Mouse (Mus musculus) C2C12 (cell line): ENCODE data around the gene Sdhaf2. TPM values are rescaled to one million over a fixed set of nuclear protein-coding genes. Genes with fewer than 3 reads are reported as not detected.

Experiments
- H3K27me3 ChIP-seq: one replicate; pipeline ENCODE4 v1.6.1; 2011; ENCODE audit not compliant: control insufficient read depth, insufficient read depth, insufficient read length
- H3K36me3 ChIP-seq: one replicate; pipeline ENCODE4 v1.6.1; 2011; ENCODE audit not compliant: control insufficient read depth, insufficient read depth
- H3K4me3 ChIP-seq: one replicate; pipeline ENCODE4 v1.5.1; 2011; ENCODE audit warnings: mild to moderate bottlenecking, control low read depth; ENCODE audit not compliant: poor library complexity, insufficient read depth, severe bottlenecking
- H3K79me2 ChIP-seq: one replicate; pipeline ENCODE4 v1.6.1; 2011; ENCODE audit not compliant: control insufficient read depth, insufficient read depth
- H3K79me3 ChIP-seq: one replicate; pipeline ENCODE4 v1.6.1; 2011; ENCODE audit warnings: low read depth, control low read depth
- H3ac ChIP-seq: one replicate; pipeline ENCODE3; 2011; ENCODE audit warnings: low read depth; ENCODE audit not compliant: control insufficient read depth, insufficient read length
- CEBPB ChIP-seq: IDR thresholded peaks from one replicate; pipeline ENCODE4 v1.6.1; 2011; ENCODE audit warnings: low read depth, mild to moderate bottlenecking, control low read depth, moderate library complexity
- CTCF ChIP-seq: IDR thresholded peaks from one replicate; pipeline ENCODE4 v1.5.1; 2011; ENCODE audit not compliant: control insufficient read depth, insufficient read depth, insufficient read length
- FOSL1 ChIP-seq: IDR thresholded peaks from one replicate; pipeline ENCODE4 v1.8.0; 2011; ENCODE audit warnings: mild to moderate bottlenecking, low read length; ENCODE audit not compliant: poor library complexity, insufficient read depth, severe bottlenecking
- MAX ChIP-seq: IDR thresholded peaks from one replicate; pipeline ENCODE4 v1.6.1; 2011; ENCODE audit warnings: mild to moderate bottlenecking, control low read depth
- MYOD1 ChIP-seq: IDR thresholded peaks from one replicate; pipeline ENCODE4 v1.6.1; 2011; ENCODE audit warnings: low read depth; ENCODE audit not compliant: control insufficient read depth, insufficient read length
- MYOG ChIP-seq: IDR thresholded peaks from one replicate; pipeline ENCODE4 v1.6.1; 2011; ENCODE audit not compliant: control insufficient read depth, insufficient read length; ENCODE audit errors: extremely low read depth
- USF1 ChIP-seq: IDR thresholded peaks from one replicate; pipeline ENCODE4 v1.6.1; 2011; ENCODE audit warnings: low read depth, mild to moderate bottlenecking, control low read depth, moderate library complexity
- polyA plus RNA-seq: library from polyadenylated mRNA; unstranded; fragments of >200 nt; fragmentation: generic; extraction: Trizol; gene quantifications from one replicate; pipeline ENCODE4 v1.2.1, GENCODE M21; 2012; ENCODE audit warnings: missing spikeins

Gene Sdhaf2
- polyA plus RNA-seq, 1 experiment: 35.4 TPM

DNA sequence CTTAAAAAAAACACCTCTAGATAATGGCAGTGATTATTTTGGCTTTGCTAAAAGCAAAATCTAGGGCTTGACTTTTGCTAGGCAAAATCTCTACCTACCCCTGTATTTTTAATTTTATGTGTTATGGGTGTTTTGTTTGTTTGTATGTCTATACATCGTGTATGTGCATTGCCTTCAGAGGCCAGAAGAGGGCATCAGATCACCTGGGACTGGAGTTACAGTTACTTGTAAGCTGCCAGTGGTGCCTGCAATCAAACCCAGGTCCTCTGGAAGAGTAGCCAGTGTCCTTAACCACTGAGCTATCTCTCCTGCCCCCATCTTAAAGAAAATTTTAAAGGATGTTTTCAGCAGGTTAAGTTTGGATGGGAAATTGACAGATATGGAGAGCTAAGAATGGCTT, 4.1 kb upstream of the Sdhaf2 start:
- peaks cover 79% of the 10 kb centered on the region for H3K79me2 ChIP-seq
- no peak overlapping the region for H3ac ChIP-seq
- H3K4me3 ChIP-seq: no peak overlapping the region
- TF ChIP-seq MYOD1 (no peak), MAX (no peak), MYOG (no peak), USF1 (no peak), CTCF (no peak), FOSL1 (no peak), CEBPB (no peak)
- H3K79me3 ChIP-seq: peaks cover 65% of the 10 kb centered on the region
- no peaks in the 10 kb centered on the region for H3K27me3 ChIP-seq
- peaks cover 69% of the 10 kb centered on the region for H3K36me3 ChIP-seq

DNA sequence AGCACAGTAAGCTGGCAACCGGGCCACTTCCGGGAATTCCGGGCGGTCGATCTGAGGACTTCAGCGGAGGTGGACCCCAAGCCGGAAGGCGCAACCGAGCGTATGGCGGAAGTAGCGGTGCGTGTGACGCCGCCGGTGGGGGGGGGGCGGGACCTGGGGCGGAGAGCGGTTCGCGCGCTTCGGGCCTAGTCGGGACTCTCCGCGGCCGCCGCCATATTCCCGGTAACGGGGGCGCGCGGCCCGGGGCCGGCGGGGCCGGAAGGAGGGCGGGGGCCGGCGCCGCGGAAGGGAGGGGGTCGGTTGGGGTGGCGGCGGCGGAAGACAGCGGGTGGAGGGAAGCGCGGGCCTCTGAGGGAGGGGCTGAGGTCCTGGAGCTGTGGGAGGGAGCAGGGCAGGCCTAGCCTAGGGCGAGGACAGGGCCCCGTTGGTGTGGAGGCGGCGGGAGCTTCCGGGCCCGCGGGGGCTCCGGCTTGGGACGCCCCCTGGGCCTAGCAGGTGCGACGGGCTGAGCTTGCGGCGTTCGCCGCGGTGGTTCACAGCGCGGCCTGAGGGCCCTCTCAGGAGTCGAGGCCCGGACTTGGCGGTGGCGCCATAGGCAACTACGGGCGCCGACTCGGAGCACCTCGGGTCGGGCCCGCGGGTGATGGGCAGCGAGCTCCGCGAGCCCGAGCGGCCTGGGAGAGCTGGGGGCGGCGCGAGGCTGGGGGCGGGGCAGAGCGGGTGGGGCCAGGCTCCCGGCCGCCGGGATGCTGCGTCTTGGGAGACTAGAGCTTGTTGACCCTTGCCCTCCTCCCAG, 638 bp downstream of the Sdhaf2 start, which contains the start of gene Cpsf7:
TSS of gene Cpsf7 (plus strand) at position 161 of the 796 bp plus-strand sequence.
- peaks cover 81% of the 10 kb centered on the region for H3K79me3 ChIP-seq
- peak within 1 kb of the TSS; percentile 88 for H3ac ChIP-seq
- H3K79me2 ChIP-seq: peaks cover 96% of the 10 kb centered on the region
- no peaks in the 10 kb centered on the region for H3K27me3 ChIP-seq
- H3K36me3 ChIP-seq: peaks cover 29% of the 10 kb centered on the region
- peak within 1 kb of the TSS; percentile 94 for H3K4me3 ChIP-seq
- TF ChIP-seq CEBPB (no peak), FOSL1 (no peak), MAX (no peak), USF1 (no peak), CTCF (no peak), MYOD1 (no peak)

DNA sequence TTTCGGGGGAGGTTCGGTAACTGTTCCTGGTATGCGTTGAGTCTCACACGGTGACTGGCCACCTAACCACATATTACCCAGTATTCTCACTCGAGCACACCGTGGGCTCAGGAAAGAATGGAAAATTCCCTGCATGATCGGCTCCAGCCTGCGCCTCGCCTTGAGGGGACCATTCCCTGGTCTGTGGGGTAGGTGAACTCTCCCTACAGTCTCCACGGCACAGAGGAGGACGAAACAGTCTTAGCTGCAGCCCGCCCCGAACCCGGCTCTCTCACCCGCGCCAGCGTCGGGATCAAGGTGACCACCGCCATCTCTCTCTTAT, 1.2 kb downstream of the Sdhaf2 start:
- Histone ChIP-seq H3K79me2 (peaks cover 96% of the 10 kb centered on the region), H3K4me3 (peak overlapping the region; percentile 94), H3K27me3 (no peaks in the 10 kb centered on the region), H3K79me3 (peaks cover 79% of the 10 kb centered on the region), H3K36me3 (peaks cover 26% of the 10 kb centered on the region), H3ac (peak overlapping the region; percentile 88)
- TF ChIP-seq FOSL1 (no peak), CEBPB (no peak), MYOD1 (no peak), MAX (no peak), USF1 (no peak), CTCF (no peak), MYOG (no peak)

DNA sequence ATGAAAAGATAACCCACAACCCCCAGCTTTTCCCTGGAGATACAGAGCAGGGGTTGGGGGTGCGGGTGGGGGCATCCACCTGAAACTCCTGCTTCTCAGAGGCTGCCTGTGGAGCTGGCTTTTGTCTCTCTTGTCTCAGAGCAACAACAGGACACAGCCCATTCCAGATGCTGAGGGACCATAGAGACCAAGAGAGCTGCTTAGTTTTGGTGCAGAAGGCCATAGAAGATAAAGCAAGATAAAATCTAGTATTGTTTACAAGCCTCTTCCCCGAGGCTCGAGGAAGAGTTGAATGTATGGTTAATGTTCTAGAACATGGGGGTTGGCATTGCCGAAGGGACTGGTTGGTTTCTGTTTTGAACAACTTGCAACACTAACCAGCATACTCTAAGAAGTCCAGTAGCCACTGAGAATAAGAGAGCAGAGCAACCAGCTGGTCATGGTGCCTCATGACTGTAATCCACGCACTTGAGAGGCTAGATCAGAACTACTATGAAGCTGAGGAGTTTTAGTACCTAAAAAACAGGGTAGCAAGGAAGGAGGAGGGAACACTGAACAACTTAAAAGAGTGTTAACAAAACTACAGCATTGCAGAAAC, 2.4 kb downstream of the Sdhaf2 start:
- peaks cover 15% of the 10 kb centered on the region for H3K36me3 ChIP-seq
- peaks cover 96% of the 10 kb centered on the region for H3K79me2 ChIP-seq
- H3K79me3 ChIP-seq: peaks cover 71% of the 10 kb centered on the region
- H3K4me3 ChIP-seq: no peak overlapping the region
- no peak for TF ChIP-seq USF1
- TF ChIP-seq MAX: no peak
- no peak for TF ChIP-seq CTCF
- TF ChIP-seq MYOG: no peak
- TF ChIP-seq MYOD1: no peak
- no peak for TF ChIP-seq FOSL1
- H3K27me3 ChIP-seq: no peaks in the 10 kb centered on the region
- H3ac ChIP-seq: no peak overlapping the region

DNA sequence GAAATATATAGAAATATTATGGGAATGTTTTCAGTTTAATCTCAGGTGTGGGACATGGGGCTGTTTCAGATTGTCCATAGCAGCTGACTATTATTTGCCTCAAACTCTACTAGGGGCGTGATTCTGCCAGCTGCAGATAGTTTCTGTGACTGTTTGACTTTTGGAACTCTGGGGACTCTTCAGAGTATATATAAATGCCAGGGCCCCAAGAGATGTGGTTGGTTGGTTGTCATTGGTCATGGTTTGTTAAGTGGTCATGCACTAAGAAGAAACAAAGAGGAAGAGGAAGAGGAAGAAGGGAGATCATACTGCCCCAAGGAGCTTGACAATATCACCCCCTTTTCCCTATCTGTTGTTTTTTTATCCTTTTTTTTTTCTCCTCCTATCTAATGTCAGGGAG, 4.0 kb downstream of the Sdhaf2 start:
- H3K36me3 ChIP-seq: peaks cover 14% of the 10 kb centered on the region
- H3ac ChIP-seq: no peak overlapping the region
- H3K79me2 ChIP-seq: peaks cover 87% of the 10 kb centered on the region
- peaks cover 54% of the 10 kb centered on the region for H3K79me3 ChIP-seq
- no peaks in the 10 kb centered on the region for H3K27me3 ChIP-seq
- no peak overlapping the region for H3K4me3 ChIP-seq
- TF ChIP-seq CEBPB (no peak), USF1 (no peak), FOSL1 (no peak), MYOD1 (no peak), MYOG (no peak), MAX (no peak), CTCF (no peak)
